Mouse (Mus musculus) Patski (cell line): Measurements from ENCODE around the gene Hnrnph1. TPM values are rescaled to one million over a fixed set of nuclear protein-coding genes. Genes with fewer than 3 reads are reported as not detected.

Source experiments
- ATAC-seq: fragments of 100-300 bp; one replicate; pipeline ENCODE4 v1.8.0; 2021
- CTCF ChIA-PET: fragments of 350-600 bp; sonication (Branson Sonifier 250); formaldehyde crosslinking; loops from one replicate; lab custom pipeline; 2022; ENCODE audit warnings: inconsistent platforms; lab: Charles Lee
- POLR2A ChIA-PET: fragments of 350-600 bp; sonication (Branson Sonifier 250); formaldehyde crosslinking; loops from one replicate; lab custom pipeline; 2022; ENCODE audit warnings: antibody characterized with exemption, inconsistent platforms; lab: Charles Lee
- DNase-seq: peaks from one replicate; pipeline ENCODE4 v3.0.0-alpha.2; 2011; ENCODE audit warnings: low read depth, low spot score
- H3K27me3 ChIP-seq: fragments of 371-371 bp; one replicate; pipeline ENCODE4 v1.5.1; 2021
- CTCF ChIP-seq: fragments of 100-300 bp; IDR thresholded peaks from one replicate; pipeline ENCODE4 v1.5.1; 2021
- in situ Hi-C: fragments of 300-500 bp; cut with MboI; formaldehyde crosslinking; loops from 3 replicates; pipeline ENCODE4 v1.11.1; 2018; ENCODE audit warnings: low pct_unique_long_range_greater_than_20kb, mixed read lengths
- polyA plus RNA-seq: library from polyadenylated mRNA; unstranded; gene quantifications from one replicate; pipeline ENCODE4 v1.2.3, GENCODE M21; 2021

The Hnrnph1 gene
- polyA plus RNA-seq, 1 experiment from 2014 or later = 503 TPM

GRCm38 (mm10) chr11:50421934-50422780, 45.4 kb downstream of the Hnrnph1 start:
- in situ Hi-C loops = no loop called here
- ATAC-seq (peak; percentile 91), DNase-seq (no peak)
- TF ChIP-seq CTCF = no peak
- CTCF ChIA-PET = interaction anchor here (1.0 kb wide), 1 partner anchor 17 kb away, joined by 3 read pairs; no protein-coding TSS in a partner anchor
- no peaks in the 10 kb centered on the region for H3K27me3 ChIP-seq
- POLR2A ChIA-PET = interaction anchor here (0.6 kb wide), 1 partner anchor 226 kb away, joined by 3 read pairs; no protein-coding TSS in a partner anchor

- POLR2A ChIA-PET = no interaction called here
- TF ChIP-seq CTCF = no peak
- DNase-seq = no peak
Measured at GRCm38 (mm10) chr11:50426056-50426455, 49.3 kb downstream of the Hnrnph1 start.

GRCm38 (mm10) chr11:50430277-50431133, 53.7 kb downstream of the Hnrnph1 start, which contains the start of gene Rufy1:
Rufy1 (minus strand) TSS chr11:50431125.
- no peak for DNase-seq
- peak; percentile 78 for ATAC-seq
- H3K27me3 ChIP-seq = no peaks in the 10 kb centered on the region
- TF ChIP-seq CTCF = no peak
- in situ Hi-C loops = no loop called here
- CTCF ChIA-PET = interaction anchor here (1.8 kb wide), 1 partner anchor 9 kb away, joined by 5 read pairs; no protein-coding TSS in a partner anchor
- POLR2A ChIA-PET = interaction anchor here (0.8 kb wide), 1 partner anchor 8 kb away, joined by 3 read pairs; no protein-coding TSS in a partner anchor

More at GRCm38 (mm10) chr11:50426056-50426455, 49.3 kb downstream of the Hnrnph1 start:
- in situ Hi-C loops = no loop called here
- H3K27me3 ChIP-seq = no peaks in the 10 kb centered on the region
- CTCF ChIA-PET = interaction anchor here (1.2 to 2.1 kb wide), 2 partner anchors 10 to 343 kb away, joined by 3 to 6 read pairs; no protein-coding TSS in a partner anchor
- no peak for ATAC-seq

GRCm38 (mm10) chr11:50431134-50432068, 54.6 kb downstream of the Hnrnph1 start:
- in situ Hi-C loops = no loop called here
- POLR2A ChIA-PET = interaction anchor here (0.7 kb wide), 1 partner anchor 163 kb away, joined by 4 read pairs; no protein-coding TSS in a partner anchor
- H3K27me3 ChIP-seq = no peaks in the 10 kb centered on the region
- DNase-seq (no peak), ATAC-seq (no peak)
- TF ChIP-seq CTCF = no peak
- CTCF ChIA-PET = no interaction called here

GRCm38 (mm10) chr11:50432069-50432440, 55.3 kb downstream of the Hnrnph1 start:
- ATAC-seq = no peak
- no peak for DNase-seq
- POLR2A ChIA-PET = interaction anchor here (0.7 kb wide), 1 partner anchor 162 kb away, joined by 4 read pairs; no protein-coding TSS in a partner anchor
- in situ Hi-C loops = no loop called here
- TF ChIP-seq CTCF = no peak
- CTCF ChIA-PET = no interaction called here
- no peaks in the 10 kb centered on the region for H3K27me3 ChIP-seq

GRCm38 (mm10) chr11:50432896-50433295, 56.1 kb downstream of the Hnrnph1 start:
- ATAC-seq (no peak), DNase-seq (no peak)
- ChIA-PET POLR2A (no interaction called here), CTCF (no interaction called here)
- no peaks in the 10 kb centered on the region for H3K27me3 ChIP-seq
- in situ Hi-C loops = no loop called here
- TF ChIP-seq CTCF = no peak

Other genes with a start within 250 kb of the Hnrnph1 start
- 90.9 TPM for gene Tbc1d9b, start 245.6 kb upstream of the Hnrnph1 start, polyA plus RNA-seq
- gene Mrnip, start 202.5 kb upstream of the Hnrnph1 start, polyA plus RNA-seq = 5.9 TPM
- gene Sqstm1, start 166.2 kb upstream of the Hnrnph1 start, polyA plus RNA-seq = 530 TPM
- gene Mgat4b, start 166.1 kb upstream of the Hnrnph1 start, polyA plus RNA-seq = 200 TPM
- gene Ltc4s, start 138.4 kb upstream of the Hnrnph1 start, polyA plus RNA-seq = not detected
- gene Maml1, start 84.7 kb upstream of the Hnrnph1 start, polyA plus RNA-seq = 21.5 TPM
- 801 TPM for gene Canx, start 51.3 kb upstream of the Hnrnph1 start, polyA plus RNA-seq
- gene Cby3, start 22.5 kb upstream of the Hnrnph1 start, polyA plus RNA-seq = not detected
- 35.8 TPM for gene Rufy1, start 54.1 kb downstream of the Hnrnph1 start, polyA plus RNA-seq
- 1.7 TPM for gene Adamts2, start 225.1 kb downstream of the Hnrnph1 start, polyA plus RNA-seq